Mouse (Mus musculus): Measurements from ENCODE around the gene Fam83e. TPM values are rescaled to one million over a fixed set of nuclear protein-coding genes. Genes with fewer than 3 reads are reported as not detected.

The Fam83e gene
- polyA plus RNA-seq, 1 experiment, result 0.18 TPM

- peak overlapping the region; percentile 51 for H3K4me3 ChIP-seq
- peak overlapping the region; percentile 73 for H3ac ChIP-seq (ENCODE audit: control insufficient read depth, insufficient read length)
- H3K4me2 ChIP-seq (ENCODE audit: low read depth), result peak overlapping the region; percentile 73
- H3K27me3 ChIP-seq (ENCODE audit: control insufficient read depth, insufficient read depth, insufficient read length), result peaks cover 2% of the 10 kb centered on the region
- TF ChIP-seq POLR2A (IDR thresholded peaks at IDR 0.05; ENCODE audit: insufficient read length, low read depth) (peak; percentile 9), MYOD1 (IDR thresholded peaks at IDR 0.05; ENCODE audit: control insufficient read depth in 1 of 3, insufficient read length in 2 of 3, low read depth in 2 of 3) (no peak)
- H3K79me2 ChIP-seq (ENCODE audit: control insufficient read depth, insufficient read depth), result no peaks in the 10 kb centered on the region
- H3K36me3 ChIP-seq (ENCODE audit: control insufficient read depth, insufficient read depth), result no peaks in the 10 kb centered on the region
Observed at GRCm38 (mm10) chr7:45705443-45705864, 15.6 kb upstream of the Fam83e start.

GRCm38 (mm10) chr7:45705873-45706281 lies 15.1 kb upstream of the Fam83e start:
- Histone ChIP-seq H3K4me2 (ENCODE audit: low read depth) (peak overlapping the region; percentile 73), H3K4me3 (peak overlapping the region; percentile 51), H3ac (ENCODE audit: control insufficient read depth, insufficient read length) (peak overlapping the region; percentile 73), H3K27me3 (ENCODE audit: control insufficient read depth, insufficient read depth, insufficient read length) (no peaks in the 10 kb centered on the region), H3K79me2 (ENCODE audit: control insufficient read depth, insufficient read depth) (no peaks in the 10 kb centered on the region), H3K36me3 (ENCODE audit: control insufficient read depth, insufficient read depth) (no peaks in the 10 kb centered on the region)
- TF ChIP-seq POLR2AphosphoS2 (IDR thresholded peaks at IDR 0.05; ENCODE audit: insufficient read length, low read depth) (peak; percentile 48), SRF (IDR thresholded peaks at IDR 0.05; ENCODE audit: control insufficient read depth, insufficient read length, low read depth) (no peak), TCF12 (IDR thresholded peaks at IDR 0.05; ENCODE audit: insufficient read depth, poor library complexity, severe bottlenecking) (no peak), TCF3 (IDR thresholded peaks at IDR 0.05; ENCODE audit: insufficient read length, low read depth) (no peak), REST (IDR thresholded peaks at IDR 0.05; ENCODE audit: insufficient read depth, insufficient read length) (no peak), MYOG (IDR thresholded peaks at IDR 0.05; ENCODE audit: control insufficient read depth in 1 of 3, insufficient read depth in 1 of 3, insufficient read length in 2 of 3, low read depth in 2 of 3) (no peak), E2F4 (IDR thresholded peaks at IDR 0.05; ENCODE audit: insufficient read depth) (no peak), USF1 (IDR thresholded peaks at IDR 0.05; ENCODE audit: low read depth) (no peak), POLR2A (IDR thresholded peaks at IDR 0.05; ENCODE audit: insufficient read length, low read depth) (peak; percentile 35)

GRCm38 (mm10) chr7:45706721-45707241 lies 14.2 kb upstream of the Fam83e start:
- Histone ChIP-seq H3K4me2 (ENCODE audit: low read depth) (peak overlapping the region; percentile 73), H3K27me3 (ENCODE audit: control insufficient read depth, insufficient read depth, insufficient read length) (no peaks in the 10 kb centered on the region), H3K79me2 (ENCODE audit: control insufficient read depth, insufficient read depth) (no peaks in the 10 kb centered on the region), H3K36me3 (ENCODE audit: control insufficient read depth, insufficient read depth) (no peaks in the 10 kb centered on the region), H3ac (ENCODE audit: control insufficient read depth, insufficient read length) (peak overlapping the region; percentile 73), H3K4me3 (peak overlapping the region; percentile 51)
- TF ChIP-seq TCF12 (IDR thresholded peaks at IDR 0.05; ENCODE audit: insufficient read depth, poor library complexity, severe bottlenecking) (no peak), SRF (IDR thresholded peaks at IDR 0.05; ENCODE audit: control insufficient read depth, insufficient read length, low read depth) (no peak), E2F4 (IDR thresholded peaks at IDR 0.05; ENCODE audit: insufficient read depth) (no peak), CEBPB (IDR thresholded peaks at IDR 0.05; ENCODE audit: insufficient read depth, poor library complexity, severe bottlenecking) (no peak), REST (IDR thresholded peaks at IDR 0.05; ENCODE audit: insufficient read depth, insufficient read length) (no peak), MYOG (IDR thresholded peaks at IDR 0.05; ENCODE audit: control insufficient read depth in 1 of 3, insufficient read depth in 1 of 3, insufficient read length in 2 of 3, low read depth in 2 of 3) (peak in 1 of 3 experiments; percentile 11), MAX (IDR thresholded peaks at IDR 0.05; ENCODE audit: low read depth) (no peak), USF1 (IDR thresholded peaks at IDR 0.05; ENCODE audit: low read depth) (no peak), MYOD1 (IDR thresholded peaks at IDR 0.05; ENCODE audit: control insufficient read depth in 1 of 3, insufficient read length in 2 of 3, low read depth in 2 of 3) (peak in 1 of 3 experiments; percentile 27), POLR2A (IDR thresholded peaks at IDR 0.05; ENCODE audit: insufficient read length, low read depth) (peak; percentile 79), TCF3 (IDR thresholded peaks at IDR 0.05; ENCODE audit: insufficient read length, low read depth) (no peak), POLR2AphosphoS2 (IDR thresholded peaks at IDR 0.05; ENCODE audit: insufficient read length, low read depth) (peak; percentile 82)

GRCm38 (mm10) chr7:45707375-45707967 lies 13.5 kb upstream of the Fam83e start:
- Histone ChIP-seq H3K27me3 (ENCODE audit: control insufficient read depth, insufficient read depth, insufficient read length) (no peaks in the 10 kb centered on the region), H3K4me2 (ENCODE audit: low read depth) (peak overlapping the region; percentile 73), H3K4me3 (peak overlapping the region; percentile 51), H3K79me2 (ENCODE audit: control insufficient read depth, insufficient read depth) (no peaks in the 10 kb centered on the region), H3ac (ENCODE audit: control insufficient read depth, insufficient read length) (peak overlapping the region; percentile 73), H3K36me3 (ENCODE audit: control insufficient read depth, insufficient read depth) (no peaks in the 10 kb centered on the region)
- TF ChIP-seq POLR2A (IDR thresholded peaks at IDR 0.05; ENCODE audit: insufficient read length, low read depth) (peak; percentile 54), USF1 (IDR thresholded peaks at IDR 0.05; ENCODE audit: low read depth) (peak; percentile 82), SRF (IDR thresholded peaks at IDR 0.05; ENCODE audit: control insufficient read depth, insufficient read length, low read depth) (no peak), MYOD1 (IDR thresholded peaks at IDR 0.05; ENCODE audit: control insufficient read depth in 1 of 3, insufficient read length in 2 of 3, low read depth in 2 of 3) (peak in 2 of 3 experiments; percentile 21 to 27), MAX (IDR thresholded peaks at IDR 0.05; ENCODE audit: low read depth) (no peak), POLR2AphosphoS2 (IDR thresholded peaks at IDR 0.05; ENCODE audit: insufficient read length, low read depth) (peak; percentile 92)

- Histone ChIP-seq H3K79me2 (ENCODE audit: control insufficient read depth, insufficient read depth) (no peaks in the 10 kb centered on the region), H3K27me3 (ENCODE audit: control insufficient read depth, insufficient read depth, insufficient read length) (no peaks in the 10 kb centered on the region), H3ac (ENCODE audit: control insufficient read depth, insufficient read length) (no peak overlapping the region), H3K4me2 (ENCODE audit: low read depth) (peak overlapping the region; percentile 73), H3K36me3 (ENCODE audit: control insufficient read depth, insufficient read depth) (no peaks in the 10 kb centered on the region), H3K4me3 (peak overlapping the region; percentile 51)
- TF ChIP-seq SRF (IDR thresholded peaks at IDR 0.05; ENCODE audit: control insufficient read depth, insufficient read length, low read depth) (no peak), POLR2AphosphoS2 (IDR thresholded peaks at IDR 0.05; ENCODE audit: insufficient read length, low read depth) (peak; percentile 84)
Observed at GRCm38 (mm10) chr7:45708221-45708761, 12.7 kb upstream of the Fam83e start.

Measured in myocyte (in vitro differentiated cells).